Comparison of ENCODE assay signal across 8 mouse cellular contexts in the genomic region with DNA sequence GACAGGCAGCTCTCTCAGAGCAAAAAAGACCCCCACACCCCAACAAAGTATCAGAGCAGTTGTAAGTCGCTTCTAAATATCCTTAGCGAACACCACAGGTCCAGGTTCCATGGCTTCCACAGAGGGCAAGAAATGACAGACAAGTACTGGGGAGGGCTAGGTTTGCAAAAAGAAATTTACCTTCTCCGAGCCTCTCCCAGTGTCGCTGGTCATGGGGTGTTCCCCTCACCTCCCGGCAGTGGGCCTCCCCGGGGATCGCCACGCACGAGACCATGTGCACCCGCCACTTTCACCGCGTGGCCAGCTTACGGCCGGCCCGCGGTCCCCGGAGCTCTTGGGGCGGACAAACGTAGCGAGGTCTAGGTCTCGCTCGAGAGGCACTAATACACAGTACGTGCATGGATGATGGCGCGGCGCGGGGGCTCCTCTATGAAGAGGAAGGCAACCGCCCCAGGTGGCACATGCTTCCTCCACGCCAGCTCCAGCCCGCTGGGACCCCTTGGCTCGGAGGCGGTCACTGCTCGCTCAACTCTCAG. TPM values are rescaled to one million over a fixed set of nuclear protein-coding genes. Genes with fewer than 3 reads are reported as not detected.
DNase-seq lines count a peak whose midpoint lies in the region; ATAC-seq and TF ChIP-seq lines count a peak whose summit lies in the region.

No protein-coding gene starts in this region.

- H3K9me3 ChIP-seq in heart, embryonic 11.5 days (replicated peaks; ENCODE audit: control insufficient read depth, low read length) = no peaks in the 10 kb centered on the region
- no peaks in the 10 kb centered on the region for H3K9me3 ChIP-seq in limb, embryonic 13.5 days

- peak; percentile 44 for ATAC-seq in heart, embryonic 11.5 days (replicated peaks; ENCODE audit: insufficient number of reproducible peaks, low FRiP score, low TSS enrichment)
- peak; percentile 44 for ATAC-seq in erythroblast, adult 5-6 weeks (replicated peaks; ENCODE audit: low FRiP score, poor library complexity, severe bottlenecking)
- peak; percentile 46; the same call in 1 of the 2 replicates for ATAC-seq in limb, embryonic 13.5 days (ENCODE audit: low FRiP score, low read depth)
- ATAC-seq in neutrophil, adult 5-6 weeks (ENCODE audit: extremely low read depth, insufficient number of reproducible peaks, low FRiP score, poor library complexity, severe bottlenecking) = 0 out of 2 replicates have a peak, but pooled peaks have one; percentile 3
- ATAC-seq in inflammation-experienced regulatory T-cells, adult 6 months = no peak

- peaks cover 15% of the 10 kb centered on the region; the same call in 1 of the 2 replicates for H3K4me1 ChIP-seq in heart, embryonic 11.5 days (ENCODE audit: control insufficient read depth, insufficient read depth, low read length)
- H3K4me1 ChIP-seq in limb, embryonic 13.5 days = peaks cover 30% of the 10 kb centered on the region

- peaks cover 77% of the 10 kb centered on the region for H3K79me2 ChIP-seq in C2C12 (ENCODE audit: control insufficient read depth, insufficient read depth)

- H3K36me3 ChIP-seq in heart, embryonic 11.5 days (ENCODE audit: control insufficient read depth, insufficient read depth, low read length) = no peaks in the 10 kb centered on the region
- H3K36me3 ChIP-seq in C2C12 (ENCODE audit: control insufficient read depth, insufficient read depth) = no peaks in the 10 kb centered on the region
- H3K36me3 ChIP-seq in limb, embryonic 13.5 days = peaks cover 7% of the 10 kb centered on the region; the same call in 1 of the 2 replicates

- H3K79me3 ChIP-seq in C2C12 (ENCODE audit: low read depth) = peaks cover 57% of the 10 kb centered on the region

- no peak for DNase-seq in heart, postnatal 14 days
- DNase-seq in lung, postnatal 36 days = no peak

- no peak for TF ChIP-seq CTCF in C2C12 (IDR thresholded peaks at IDR 0.05; ENCODE audit: control insufficient read depth, insufficient read depth, insufficient read length)

- H3K27me3 ChIP-seq in heart, embryonic 11.5 days (ENCODE audit: control insufficient read depth, insufficient read depth, low read length) = no peaks in the 10 kb centered on the region
- H3K27me3 ChIP-seq in C2C12 (ENCODE audit: control insufficient read depth, insufficient read depth, insufficient read length) = no peaks in the 10 kb centered on the region
- H3K27me3 ChIP-seq in limb, embryonic 13.5 days = no peaks in the 10 kb centered on the region

- H3K9ac ChIP-seq in heart, embryonic 11.5 days (ENCODE audit: low read depth, low read length) = peak overlapping the region; percentile 94
- H3K9ac ChIP-seq in limb, embryonic 13.5 days = peak overlapping the region; percentile 90

- peak overlapping the region; percentile 93 for H3K4me3 ChIP-seq in heart, embryonic 11.5 days (ENCODE audit: low read depth, low read length)
- H3K4me3 ChIP-seq in C2C12 (ENCODE audit: insufficient read depth, poor library complexity, severe bottlenecking) = peak overlapping the region; percentile 84
- peak overlapping the region; percentile 95 for H3K4me3 ChIP-seq in limb, embryonic 13.5 days

- H3ac ChIP-seq in C2C12 (ENCODE audit: control insufficient read depth, insufficient read length, low read depth) = peak overlapping the region; percentile 92

- intact Hi-C loops in heart, postnatal 14 days (cut with DNase I) = loop anchor here (5.0 kb wide), 2 partner anchors 39 to 109 kb away; no protein-coding TSS in a partner anchor

- H3K4me2 ChIP-seq in heart, embryonic 11.5 days = peak overlapping the region; percentile 84
- peak overlapping the region; percentile 73 for H3K4me2 ChIP-seq in limb, embryonic 13.5 days (replicated peaks)

- peak overlapping the region; percentile 92 for H3K27ac ChIP-seq in heart, embryonic 11.5 days (ENCODE audit: low read depth, low read length)
- H3K27ac ChIP-seq in limb, embryonic 13.5 days = peak overlapping the region; percentile 76

- 0% methylated on average over 33 of the region's 33 CpGs for WGBS in heart, embryonic 11.5 days (ENCODE audit: insufficient replicate concordance)
- under 1% methylated on average over 33 of the region's 33 CpGs for WGBS in limb, embryonic 13.5 days

TF ChIP-seq in C2C12, 6 proteins besides CTCF, POLR2A, EP300 and RAD21:
- no peak for TF ChIP-seq FOSL1 (IDR thresholded peaks at IDR 0.05; ENCODE audit: insufficient read depth, low read length, poor library complexity, severe bottlenecking)
- TF ChIP-seq MYOG (IDR thresholded peaks at IDR 0.05; ENCODE audit: control insufficient read depth, extremely low read depth, insufficient read length) = no peak

RNA-seq across cellular contexts. Expression of a gene that starts 0.7 kb away (rescaled TPM):
- polyA plus RNA-seq in heart, embryonic 11.5 days (2014; fragmentation: Nextera tagmentation; extraction: Ambion mirVana) = 28.6 and 34.0 TPM in 2 replicates
- total RNA-seq in heart, postnatal 14 days (2021) = 10 to 100 TPM; 16.9 to 20.5 TPM
- polyA plus RNA-seq in C2C12 (2012; fragmentation: generic; extraction: Trizol) = 8.3 TPM
- 3.1 and 4.0 TPM in 2 replicates for total RNA-seq in erythroblast, adult 5-6 weeks (2015; ENCODE audit: low replicate concordance)
- total RNA-seq in erythroblast, adult 5-6 weeks (2017; ENCODE audit: low replicate concordance) = 4.4 and 9.1 TPM in 2 replicates
- 35.0 and 35.4 TPM in 2 replicates for polyA plus RNA-seq in limb, embryonic 13.5 days (2015; fragmentation: Nextera tagmentation; extraction: Ambion mirVana)
- 15.5 and 16.6 TPM in 2 replicates for total RNA-seq in neutrophil, adult 5-6 weeks (2017)
- polyA plus RNA-seq in inflammation-experienced regulatory T-cells, adult 6 months (2017; shearing (Covaris generic)) = 10 to 100 TPM; 37.6 to 51.3 (median 47.3) TPM

RNA-seq across cellular contexts. Expression of a gene that starts 1.7 kb away (rescaled TPM):
- polyA plus RNA-seq in heart, embryonic 11.5 days (2014; fragmentation: Nextera tagmentation; extraction: Ambion mirVana) = 223 and 238 TPM in 2 replicates
- 100 to 1,000 TPM; 146 to 148 TPM for total RNA-seq in heart, postnatal 14 days (2021)
- polyA plus RNA-seq in C2C12 (2012; fragmentation: generic; extraction: Trizol) = 101 TPM
- total RNA-seq in erythroblast, adult 5-6 weeks (2015; ENCODE audit: low replicate concordance) = 18.4 and 19.4 TPM in 2 replicates
- 14.8 and 18.3 TPM in 2 replicates for total RNA-seq in erythroblast, adult 5-6 weeks (2017; ENCODE audit: low replicate concordance)
- polyA plus RNA-seq in limb, embryonic 13.5 days (2015; fragmentation: Nextera tagmentation; extraction: Ambion mirVana) = 242 and 259 TPM in 2 replicates
- total RNA-seq in neutrophil, adult 5-6 weeks (2017) = 12.7 and 20.3 TPM in 2 replicates
- polyA plus RNA-seq in inflammation-experienced regulatory T-cells, adult 6 months (2017; shearing (Covaris generic)) = 100 to 1,000 TPM; 133 to 204 (median 162) TPM
